In genomic region chr7:100924674-100925445, GRCm38 (mm10) we compare ENCODE assay signal across 8 mouse cellular contexts. TPM values are rescaled to one million over a fixed set of nuclear protein-coding genes. Genes with fewer than 3 reads are reported as not detected.
DNase-seq lines count a peak whose midpoint lies in the region; ATAC-seq and TF ChIP-seq lines count a peak whose summit lies in the region.
"Had no signal": no experiment of that assay in that cellular context is flagged by ENCODE, and none has a peak within 500 bp of the region (broad histone marks: within the 10 kb centered on the region; RNA-seq: fewer than 3 reads in every experiment).

No protein-coding gene starts in this region.

- peaks cover 90% of the 10 kb centered on the region for H3K4me1 ChIP-seq in midbrain, embryonic 10.5 days
- H3K4me1 ChIP-seq in midbrain, postnatal 0 days (ENCODE audit: insufficient read depth, low read length), result 0 out of 2 replicates have a peak, but pooled peaks cover 5% of the 10 kb centered on the region
- H3K4me1 ChIP-seq in embryonic facial prominence, embryonic 15.5 days, result peaks cover 88% of the 10 kb centered on the region
- peaks cover 23% of the 10 kb centered on the region for H3K4me1 ChIP-seq in hindbrain, postnatal 0 days (ENCODE audit: insufficient read depth, low read length)
- H3K4me1 ChIP-seq in stomach, embryonic 14.5 days (ENCODE audit: control insufficient read depth, insufficient read depth, low read length), result peaks cover 79% of the 10 kb centered on the region

- no peak for ATAC-seq in midbrain, postnatal 0 days (ENCODE audit: low FRiP score)
- ATAC-seq in embryonic facial prominence, embryonic 15.5 days (ENCODE audit: insufficient number of reproducible peaks, low FRiP score, low TSS enrichment, low read depth), result no peak
- ATAC-seq in hindbrain, postnatal 0 days, result no peak
- no peak for ATAC-seq in stomach, embryonic 14.5 days (ENCODE audit: insufficient number of reproducible peaks, insufficient read depth, low FRiP score, low read depth)
- ATAC-seq in erythroblast, adult 5-6 weeks (replicated peaks; ENCODE audit: low FRiP score, poor library complexity, severe bottlenecking), result no peak

- H3K9me3 ChIP-seq in midbrain, embryonic 10.5 days (replicated peaks), result no peaks in the 10 kb centered on the region
- H3K9me3 ChIP-seq in midbrain, postnatal 0 days (ENCODE audit: low read length), result no peaks in the 10 kb centered on the region
- H3K9me3 ChIP-seq in embryonic facial prominence, embryonic 15.5 days (replicated peaks), result no peaks in the 10 kb centered on the region
- no peaks in the 10 kb centered on the region for H3K9me3 ChIP-seq in hindbrain, postnatal 0 days (ENCODE audit: low read length)
- no peaks in the 10 kb centered on the region for H3K9me3 ChIP-seq in stomach, embryonic 14.5 days (ENCODE audit: control insufficient read depth, low read depth, low read length)

- peak overlapping the region; percentile 77 for H3K4me3 ChIP-seq in midbrain, embryonic 10.5 days
- no peak overlapping the region for H3K4me3 ChIP-seq in midbrain, postnatal 0 days (ENCODE audit: low read depth, low read length)
- H3K4me3 ChIP-seq in embryonic facial prominence, embryonic 15.5 days (replicated peaks), result peak overlapping the region; percentile 81
- H3K4me3 ChIP-seq in hindbrain, postnatal 0 days (ENCODE audit: low read length), result no peak overlapping the region
- H3K4me3 ChIP-seq in stomach, embryonic 14.5 days (ENCODE audit: low read depth, low read length), result peak overlapping the region; percentile 85

- H3K27ac ChIP-seq in midbrain, embryonic 10.5 days (replicated peaks), result peak overlapping the region; percentile 53
- no peak overlapping the region for H3K27ac ChIP-seq in midbrain, postnatal 0 days (ENCODE audit: low read depth, low read length)
- H3K27ac ChIP-seq in embryonic facial prominence, embryonic 15.5 days (replicated peaks), result peak overlapping the region; percentile 34; the same call in 1 of the 2 replicates
- no peak overlapping the region for H3K27ac ChIP-seq in hindbrain, postnatal 0 days
- H3K27ac ChIP-seq in stomach, embryonic 14.5 days (ENCODE audit: low read length), result peak overlapping the region; percentile 6; the same call in 1 of the 2 replicates

- WGBS in midbrain, embryonic 10.5 days, result 20% methylated on average over 10 of the region's 10 CpGs
- WGBS in midbrain, postnatal 0 days, result 41% methylated on average over 9 of the region's 10 CpGs
- WGBS in embryonic facial prominence, embryonic 15.5 days, result 14% methylated on average over 10 of the region's 10 CpGs
- 44% methylated on average over 10 of the region's 10 CpGs for WGBS in hindbrain, postnatal 0 days
- WGBS in stomach, embryonic 14.5 days, result 21% methylated on average over 10 of the region's 10 CpGs

- peaks cover 9% of the 10 kb centered on the region; the same call in 1 of the 2 replicates for H3K27me3 ChIP-seq in midbrain, embryonic 10.5 days (ENCODE audit: low read depth, poor library complexity, severe bottlenecking)
- H3K27me3 ChIP-seq in midbrain, postnatal 0 days (ENCODE audit: insufficient read depth, low read length), result peaks cover 4% of the 10 kb centered on the region
- H3K27me3 ChIP-seq in embryonic facial prominence, embryonic 15.5 days, result no peaks in the 10 kb centered on the region
- H3K27me3 ChIP-seq in hindbrain, postnatal 0 days (ENCODE audit: insufficient read depth, low read length), result no peaks in the 10 kb centered on the region
- H3K27me3 ChIP-seq in stomach, embryonic 14.5 days (ENCODE audit: control insufficient read depth, insufficient read depth, low read length), result no peaks in the 10 kb centered on the region

- H3K4me2 ChIP-seq in midbrain, postnatal 0 days (ENCODE audit: low read depth, low read length, poor library complexity, severe bottlenecking), result no peak overlapping the region
- H3K4me2 ChIP-seq in embryonic facial prominence, embryonic 15.5 days (replicated peaks), result peak overlapping the region; percentile 86
- H3K4me2 ChIP-seq in hindbrain, postnatal 0 days (ENCODE audit: low read depth, low read length), result peak overlapping the region; percentile 45; the same call in 1 of the 2 replicates
- H3K4me2 ChIP-seq in stomach, embryonic 14.5 days (replicated peaks; ENCODE audit: low read depth, low read length), result peak overlapping the region; percentile 97

- H3K9ac ChIP-seq in midbrain, postnatal 0 days (replicated peaks; ENCODE audit: low read length, poor library complexity, severe bottlenecking), result no peak overlapping the region
- H3K9ac ChIP-seq in embryonic facial prominence, embryonic 15.5 days, result no peak overlapping the region
- no peak overlapping the region for H3K9ac ChIP-seq in hindbrain, postnatal 0 days (replicated peaks; ENCODE audit: low read length)
- no peak overlapping the region for H3K9ac ChIP-seq in stomach, embryonic 14.5 days (replicated peaks; ENCODE audit: low read depth, low read length)

- peaks cover 84% of the 10 kb centered on the region for H3K36me3 ChIP-seq in midbrain, embryonic 10.5 days
- H3K36me3 ChIP-seq in midbrain, postnatal 0 days (ENCODE audit: insufficient read depth, low read length), result no peaks in the 10 kb centered on the region
- H3K36me3 ChIP-seq in embryonic facial prominence, embryonic 15.5 days, result peaks cover 10% of the 10 kb centered on the region
- H3K36me3 ChIP-seq in hindbrain, postnatal 0 days (ENCODE audit: insufficient read depth, low read length), result no peaks in the 10 kb centered on the region
- H3K36me3 ChIP-seq in stomach, embryonic 14.5 days (ENCODE audit: control insufficient read depth, insufficient read depth, low read length), result peaks cover 29% of the 10 kb centered on the region

- DNase-seq in midbrain, embryonic 10.5 days (ENCODE audit: low spot score), result no peak
- no peak for DNase-seq in midbrain, postnatal 0 days (ENCODE audit: low spot score)
- DNase-seq in hindbrain, postnatal 0 days (ENCODE audit: low spot score), result no peak
- DNase-seq in Muller cell, postnatal 12 days (ENCODE audit: inconsistent ontology term), result no peak

- no peak for TF ChIP-seq CTCF in midbrain, postnatal 0 days (IDR thresholded peaks at IDR 0.05)
- TF ChIP-seq CTCF in hindbrain, postnatal 0 days (IDR thresholded peaks at IDR 0.05; ENCODE audit: low read depth), result no peak

RNA-seq across cellular contexts. Expression of gene Arhgef17, which starts 7.0 kb away (rescaled TPM):
- 6.4 and 7.1 TPM in 2 replicates for polyA plus RNA-seq in midbrain, embryonic 10.5 days (2016; fragmentation: Nextera tagmentation; extraction: Ambion mirVana)
- 77.6 and 89.1 TPM in 2 replicates for total RNA-seq in midbrain, postnatal 0 days (2014; rRNA removed)
- polyA plus RNA-seq in midbrain, postnatal 0 days (2015; fragmentation: Nextera tagmentation; extraction: Ambion mirVana), result 16.3 and 16.7 TPM in 2 replicates
- 8.7 and 10.5 TPM in 2 replicates for polyA plus RNA-seq in embryonic facial prominence, embryonic 15.5 days (2015; fragmentation: Nextera tagmentation; extraction: Ambion mirVana)
- total RNA-seq in hindbrain, postnatal 0 days (2014; rRNA removed), result 72.3 and 74.5 TPM in 2 replicates
- 8.1 and 10.1 TPM in 2 replicates for polyA plus RNA-seq in hindbrain, postnatal 0 days (2015; fragmentation: Nextera tagmentation; extraction: Ambion mirVana)
- 13.7 and 14.1 TPM in 2 replicates for polyA plus RNA-seq in stomach, embryonic 14.5 days (2014; fragmentation: Nextera tagmentation; extraction: Ambion mirVana)
- 0.58 TPM in 1 of 2 replicates, not detected in the other for total RNA-seq in erythroblast, adult 5-6 weeks (2015; ENCODE audit: low replicate concordance)
- total RNA-seq in erythroblast, adult 5-6 weeks (2017; ENCODE audit: low replicate concordance), result not detected in 2 replicates
- total RNA-seq: neutrophil, adult 5-6 weeks had no signal

RNA-seq across cellular contexts. Expression of gene P2ry6, which starts 49.6 kb away (rescaled TPM):
- polyA plus RNA-seq in midbrain, embryonic 10.5 days (2016; fragmentation: Nextera tagmentation; extraction: Ambion mirVana), result 1.8 and 2.4 TPM in 2 replicates
- total RNA-seq in midbrain, postnatal 0 days (2014; rRNA removed), result 2.0 and 4.3 TPM in 2 replicates
- polyA plus RNA-seq in midbrain, postnatal 0 days (2015; fragmentation: Nextera tagmentation; extraction: Ambion mirVana), result 2.7 and 3.3 TPM in 2 replicates
- polyA plus RNA-seq in embryonic facial prominence, embryonic 15.5 days (2015; fragmentation: Nextera tagmentation; extraction: Ambion mirVana), result 7.8 and 8.6 TPM in 2 replicates
- 1.5 and 3.5 TPM in 2 replicates for total RNA-seq in hindbrain, postnatal 0 days (2014; rRNA removed)
- 3.4 and 3.6 TPM in 2 replicates for polyA plus RNA-seq in hindbrain, postnatal 0 days (2015; fragmentation: Nextera tagmentation; extraction: Ambion mirVana)
- 7.3 and 7.8 TPM in 2 replicates for polyA plus RNA-seq in stomach, embryonic 14.5 days (2014; fragmentation: Nextera tagmentation; extraction: Ambion mirVana)
- total RNA-seq in erythroblast, adult 5-6 weeks (2015; ENCODE audit: low replicate concordance), result 3.3 and 6.1 TPM in 2 replicates
- 0.42 and 0.94 TPM in 2 replicates for total RNA-seq in erythroblast, adult 5-6 weeks (2017; ENCODE audit: low replicate concordance)

Comparison
In these comparisons a context has a peak if more than half of its experiments do, and no peak if none do; other contexts are left out.
1. H3K27ac ChIP-seq: peak in midbrain, embryonic 10.5 days (single experiment), embryonic facial prominence, embryonic 15.5 days (single experiment) and stomach, embryonic 14.5 days (single experiment); none in midbrain, postnatal 0 days (single experiment) and hindbrain, postnatal 0 days (single experiment).
2. H3K4me3 ChIP-seq: peak in midbrain, embryonic 10.5 days (single experiment), embryonic facial prominence, embryonic 15.5 days (single experiment) and stomach, embryonic 14.5 days (single experiment); none in midbrain, postnatal 0 days (single experiment) and hindbrain, postnatal 0 days (single experiment).